Mouse (Mus musculus): ENCODE data around the gene Fnip1.

DNA sequence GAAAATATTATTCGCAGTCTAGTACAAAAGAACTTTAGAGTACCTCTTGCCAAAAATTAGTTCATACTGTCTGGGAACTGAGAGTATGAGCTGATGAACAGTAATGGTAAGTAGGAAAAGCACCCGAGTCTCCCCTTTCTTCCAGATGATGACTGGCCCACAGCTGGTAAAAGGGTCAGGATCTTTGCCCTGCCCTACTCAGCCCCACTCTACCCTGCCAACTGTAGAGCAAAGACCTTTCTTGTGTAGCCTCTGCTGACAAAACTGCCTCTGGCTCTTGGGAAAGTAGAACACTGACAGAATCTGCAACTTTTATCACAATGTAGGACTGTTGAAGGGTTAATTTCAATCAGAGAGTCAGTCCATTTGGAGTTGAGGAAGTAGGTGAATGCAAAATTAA, 117.0 kb downstream of the Fnip1 start:
- TF ChIP-seq GATA1 (IDR thresholded peaks at IDR 0.05; ENCODE audit: borderline replicate concordance, low read length) (no peak), POLR2AphosphoS5 (IDR thresholded peaks at IDR 0.05; ENCODE audit: insufficient replicate concordance, low read depth, low read length) (no peak), CTCF (IDR thresholded peaks at IDR 0.05; ENCODE audit: low read depth, low read length) (no peak)

All from G1E (cell line).